Mouse (Mus musculus) olfactory bulb, adult 2 months (tissue): ENCODE measurements around the gene Fndc3b.

Experiments
- CTCF ChIP-seq: fragments of 200-500 bp; IDR thresholded peaks from 2 replicates; pipeline ENCODE4 v1.5.1; 2012; ENCODE audit warnings: low read depth, mild to moderate bottlenecking, low read length, moderate library complexity; ENCODE audit not compliant: insufficient read depth
- POLR2A ChIP-seq: fragments of 200-500 bp; IDR thresholded peaks from 2 replicates; pipeline ENCODE4 v1.6.1; 2012; ENCODE audit warnings: mild to moderate bottlenecking, low read depth, low read length, moderate library complexity; ENCODE audit not compliant: insufficient read depth

DNA sequence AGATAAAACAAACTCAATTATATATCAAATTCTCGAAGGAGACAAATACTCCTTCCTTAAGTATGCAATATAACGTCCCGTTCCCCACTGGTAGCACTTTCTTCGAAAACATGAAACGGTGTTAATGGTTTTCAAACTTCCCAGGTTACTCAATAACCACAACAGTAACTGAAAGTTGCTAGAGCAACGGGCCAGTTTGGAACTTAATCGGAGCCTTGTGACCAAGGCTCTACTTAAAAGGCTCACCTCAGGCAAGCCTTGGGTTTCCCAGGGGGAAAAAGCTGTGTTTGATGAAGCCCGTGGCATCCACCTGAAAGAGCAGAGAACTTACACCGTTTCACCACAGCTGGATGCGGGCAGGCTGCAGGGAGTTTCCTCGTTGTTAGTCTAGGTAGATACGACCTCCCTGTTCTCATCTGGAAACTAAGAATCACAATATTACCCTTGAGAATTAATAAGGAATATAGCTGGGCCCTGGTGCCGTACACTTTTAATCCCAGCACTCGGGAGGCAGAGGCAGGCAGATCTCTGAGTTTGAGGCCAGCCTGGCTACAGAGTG is 25.4 kb downstream of the Fndc3b start:
- no peak for TF ChIP-seq CTCF
- TF ChIP-seq POLR2A: no peak
